Mouse (Mus musculus) hindbrain, embryonic 14.5 days (tissue): ENCODE data around the gene Klhl32. TPM values are rescaled to one million over a fixed set of nuclear protein-coding genes. Genes with fewer than 3 reads are reported as not detected.

Experiments used
- polyA plus RNA-seq: library from polyadenylated mRNA; unstranded; fragments of >200 nt; fragmentation: Nextera tagmentation; extraction: Ambion mirVana; gene quantifications from 2 replicates; pipeline ENCODE4 v1.2.1, GENCODE M21; 2014

Klhl32 gene
- polyA plus RNA-seq, 1 experiment from 2014 or later: 29.8 TPM

Other genes with a start within 250 kb of the Klhl32 start
- 74.2 and 78.9 TPM in 2 replicates for gene Ndufaf4, start 47.0 kb upstream of the Klhl32 start, polyA plus RNA-seq
- 2.2 and 2.7 TPM in 2 replicates for gene Gpr63, start 115.3 kb upstream of the Klhl32 start, polyA plus RNA-seq